Comparison of ENCODE assay signal across 35 mouse cellular contexts in the genomic region with DNA sequence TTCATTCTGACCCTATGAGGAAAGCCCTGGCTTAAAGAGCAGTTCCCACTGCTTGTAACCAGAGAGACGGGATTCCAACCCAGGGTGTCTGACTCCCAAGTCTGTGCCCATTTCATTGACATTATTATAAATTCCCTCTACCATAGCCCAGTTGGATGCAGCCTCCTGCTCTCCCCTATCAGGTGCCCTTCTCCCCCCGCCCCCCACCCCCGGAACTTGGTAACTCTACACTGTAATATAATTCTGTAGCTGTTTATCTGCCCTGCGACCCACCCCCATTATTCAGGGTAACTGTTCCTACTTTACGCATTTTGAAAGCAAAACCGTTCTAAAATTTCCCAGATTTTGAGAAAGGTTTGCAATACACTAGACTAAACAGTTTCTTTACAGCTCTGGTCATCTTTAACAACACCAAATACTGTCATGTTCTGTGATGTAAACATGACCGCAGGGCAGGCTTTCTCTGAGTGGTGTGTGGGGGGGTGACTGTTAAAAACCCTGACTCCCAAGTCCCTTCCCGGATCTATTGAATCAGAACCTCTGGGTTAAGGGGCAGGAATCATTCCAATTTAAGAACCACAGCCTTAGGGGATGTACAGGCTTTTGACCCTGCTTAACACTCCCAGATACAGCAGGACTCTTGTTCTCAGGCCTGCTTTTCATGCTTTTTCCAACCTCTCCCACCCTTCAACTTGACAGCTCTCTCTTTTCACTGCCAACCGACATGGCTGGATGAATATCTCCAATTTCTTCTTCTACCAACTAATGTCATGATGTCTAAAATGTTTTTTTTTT.
DNase-seq lines count a peak whose midpoint lies in the region; ATAC-seq and TF ChIP-seq lines count a peak whose summit lies in the region.
"Had no signal": no experiment of that assay in that cellular context is flagged by ENCODE, and none has a peak within 500 bp of the region (broad histone marks: within the 10 kb centered on the region; RNA-seq: fewer than 3 reads in every experiment).

No protein-coding gene starts in this region.

- H3K27ac ChIP-seq in kidney, embryonic 15.5 days = no peak overlapping the region
- no peak overlapping the region for H3K27ac ChIP-seq in kidney, adult 2 months (ENCODE audit: insufficient read depth, low read depth, low read length)
- no peak overlapping the region for H3K27ac ChIP-seq in lung, embryonic 16.5 days (ENCODE audit: low read length)
- H3K27ac ChIP-seq in embryonic facial prominence, embryonic 10.5 days (replicated peaks) = no peak overlapping the region; the same call in 1 of the 2 replicates
- H3K27ac ChIP-seq: embryonic facial prominence, embryonic 13.5 days; forebrain, embryonic 12.5 days; heart, embryonic 13.5 days; hindbrain, embryonic 14.5 days; liver, embryonic 13.5 days; neural tube, embryonic 12.5 days; stomach, postnatal 0 days had no signal

- 23% methylated on average over 9 of the region's 9 CpGs for WGBS in kidney, embryonic 15.5 days
- WGBS in kidney, adult 2 months = 54% methylated on average over 9 of the region's 9 CpGs
- 39% methylated on average over 9 of the region's 9 CpGs for WGBS in lung, embryonic 16.5 days
- 57% methylated on average over 9 of the region's 9 CpGs for WGBS in lung, adult 2 months
- WGBS in embryonic facial prominence, embryonic 10.5 days = 41% methylated on average over 9 of the region's 9 CpGs

- TF ChIP-seq CTCF in kidney, adult 2 months (conservative IDR thresholded peaks at IDR 0.05; ENCODE audit: insufficient read depth, insufficient read length, low read depth, low read length) = no peak
- no peak for TF ChIP-seq CTCF in lung, adult 2 months (IDR thresholded peaks at IDR 0.05; ENCODE audit: insufficient read depth, low read length)

- H3K4me1 ChIP-seq in kidney, embryonic 15.5 days = 0 out of 2 replicates have a peak, but pooled peaks cover 8% of the 10 kb centered on the region
- H3K4me1 ChIP-seq in kidney, adult 2 months (ENCODE audit: control insufficient read depth, insufficient read depth, low read length) = no peaks in the 10 kb centered on the region
- no peaks in the 10 kb centered on the region for H3K4me1 ChIP-seq in lung, embryonic 16.5 days (replicated peaks; ENCODE audit: control insufficient read depth, insufficient read depth, low read length)
- H3K4me1 ChIP-seq in lung, adult 2 months (ENCODE audit: control insufficient read depth, insufficient read depth, low read length) = no peaks in the 10 kb centered on the region
- H3K4me1 ChIP-seq in embryonic facial prominence, embryonic 10.5 days = peaks cover 27% of the 10 kb centered on the region
- H3K4me1 ChIP-seq: forebrain, embryonic 12.5 days; liver, embryonic 13.5 days; neural tube, embryonic 12.5 days had no signal

- no peak for DNase-seq in kidney, adult 2 months
- no peak for DNase-seq in lung, adult 2 months
- peak; percentile 43 for DNase-seq in embryonic facial prominence, embryonic 10.5 days (ENCODE audit: low spot score)
- DNase-seq in adrenal gland, postnatal 10 days = no peak
- DNase-seq: adrenal gland, postnatal 14 days; cerebellum, adult 11-12 months; cerebellum, adult 9-11 months; forebrain, postnatal 0 days; heart, postnatal 10 days; kidney, adult 18-20 months; kidney, postnatal 4 days; layer of hippocampus, postnatal 36 days; left cerebral cortex, postnatal 4 days; liver, embryonic 13.5 days; lung, postnatal 10 days; right cerebral cortex, adult 18-20 months; right cerebral cortex, postnatal 4 days; thymus, adult 18-20 months; thymus, postnatal 25 days had no signal

- no peak overlapping the region for H3K4me3 ChIP-seq in kidney, embryonic 15.5 days (replicated peaks)
- H3K4me3 ChIP-seq in kidney, adult 2 months (ENCODE audit: insufficient read depth, low read depth, low read length) = no peak overlapping the region
- H3K4me3 ChIP-seq in lung, embryonic 16.5 days (ENCODE audit: low read length) = no peak overlapping the region
- no peak overlapping the region for H3K4me3 ChIP-seq in lung, adult 2 months (replicated peaks; ENCODE audit: extremely low read depth, low read depth, low read length)
- H3K4me3 ChIP-seq in embryonic facial prominence, embryonic 10.5 days = no peak overlapping the region
- H3K4me3 ChIP-seq: embryonic facial prominence, embryonic 13.5 days; erythroblast, embryonic 14.5 days; forebrain, embryonic 12.5 days; heart, embryonic 13.5 days; liver, embryonic 13.5 days; myocyte; neural tube, embryonic 12.5 days had no signal

- no peaks in the 10 kb centered on the region for H3K27me3 ChIP-seq in kidney, embryonic 15.5 days
- H3K27me3 ChIP-seq in kidney, adult 2 months (replicated peaks; ENCODE audit: control insufficient read depth, insufficient read depth, low read length) = no peaks in the 10 kb centered on the region
- H3K27me3 ChIP-seq in lung, embryonic 16.5 days (ENCODE audit: control insufficient read depth, insufficient read depth, low read depth, low read length) = no peaks in the 10 kb centered on the region
- H3K27me3 ChIP-seq in embryonic facial prominence, embryonic 10.5 days (replicated peaks; ENCODE audit: low read depth, poor library complexity, severe bottlenecking) = no peaks in the 10 kb centered on the region
- H3K27me3 ChIP-seq: embryonic facial prominence, embryonic 13.5 days; forebrain, embryonic 12.5 days; heart, embryonic 13.5 days; liver, embryonic 13.5 days; neural tube, embryonic 12.5 days; Patski had no signal

- peak; percentile 73 for ATAC-seq in kidney, embryonic 15.5 days (replicated peaks; ENCODE audit: low FRiP score)
- peak; percentile 61 for ATAC-seq in lung, embryonic 16.5 days (ENCODE audit: low read depth)
- no peak for ATAC-seq in monocyte, adult 5-6 weeks (replicated peaks; ENCODE audit: insufficient number of reproducible peaks, low FRiP score, low TSS enrichment, poor library complexity, severe bottlenecking)
- ATAC-seq: forebrain, postnatal 0 days; inflammation-experienced regulatory T-cells, adult 6 months; midbrain, embryonic 16.5 days; Patski had no signal

- H3K9me3 ChIP-seq in kidney, embryonic 15.5 days (replicated peaks) = no peaks in the 10 kb centered on the region
- H3K9me3 ChIP-seq in lung, embryonic 16.5 days (ENCODE audit: control insufficient read depth, low read length) = no peaks in the 10 kb centered on the region
- H3K9me3 ChIP-seq in embryonic facial prominence, embryonic 10.5 days = no peaks in the 10 kb centered on the region
- H3K9me3 ChIP-seq: embryonic facial prominence, embryonic 13.5 days; forebrain, embryonic 12.5 days; heart, embryonic 13.5 days; liver, embryonic 13.5 days; neural tube, embryonic 12.5 days had no signal

- H3K4me2 ChIP-seq in kidney, embryonic 15.5 days = no peak overlapping the region
- H3K4me2 ChIP-seq in lung, embryonic 16.5 days (ENCODE audit: low read depth, low read length) = no peak overlapping the region
- H3K4me2 ChIP-seq: embryonic facial prominence, embryonic 13.5 days; forebrain, embryonic 12.5 days; heart, embryonic 13.5 days; hindbrain, embryonic 14.5 days; liver, embryonic 13.5 days; midbrain, embryonic 11.5 days; neural tube, embryonic 12.5 days had no signal

- H3K36me3 ChIP-seq in kidney, embryonic 15.5 days = no peaks in the 10 kb centered on the region
- no peaks in the 10 kb centered on the region for H3K36me3 ChIP-seq in kidney, adult 2 months (ENCODE audit: control insufficient read depth, insufficient read depth, low read length)
- no peaks in the 10 kb centered on the region for H3K36me3 ChIP-seq in lung, embryonic 16.5 days (ENCODE audit: control insufficient read depth, insufficient read depth, low read length)
- H3K36me3 ChIP-seq in embryonic facial prominence, embryonic 10.5 days (replicated peaks) = no peaks in the 10 kb centered on the region
- H3K36me3 ChIP-seq: embryonic facial prominence, embryonic 13.5 days; forebrain, embryonic 12.5 days; G1E; heart, embryonic 13.5 days; liver, embryonic 13.5 days; neural tube, embryonic 12.5 days had no signal

- H3K9ac ChIP-seq in kidney, embryonic 15.5 days = no peak overlapping the region
- no peak overlapping the region for H3K9ac ChIP-seq in lung, embryonic 16.5 days (ENCODE audit: low read length)
- H3K9ac ChIP-seq: embryonic facial prominence, embryonic 13.5 days; forebrain, embryonic 12.5 days; forebrain, postnatal 0 days; heart, embryonic 13.5 days; hindbrain, embryonic 14.5 days; liver, embryonic 13.5 days; neural tube, embryonic 12.5 days had no signal

- TF ChIP-seq POLR2A in kidney, adult 2 months (IDR thresholded peaks at IDR 0.05; ENCODE audit: low read depth, low read length) = no peak
- no peak for TF ChIP-seq POLR2A in lung, adult 2 months (IDR thresholded peaks at IDR 0.05; ENCODE audit: borderline replicate concordance, extremely low read depth, low read depth, low read length)
